Mouse (Mus musculus) forebrain, embryonic 11.5 days (tissue): ENCODE measurements at regions not wholly inside any gene's neighbourhood (a gene's known extent, or its start where the extent isn't known, plus 50 kb on each side); places are given as distances from the start of the nearest gene placed in this dataset.

Experiments used
- ATAC-seq: fragments of 200-750 bp; cut with Nextera tagmentation; replicated peaks from 2 replicates; pipeline ENCODE4 v1.8.0; 2017; ENCODE audit warnings: moderate TSS enrichment; ENCODE audit not compliant: low FRiP score
- DNase-seq: peaks from one replicate; pipeline ENCODE4 v3.0.0-alpha.2; 2017; ENCODE audit warnings: low spot score
- H3K27ac ChIP-seq: fragments of 300-500 bp; sonication (generic); 2 replicates; pipeline ENCODE4 v1.5.1; 2014; ENCODE audit warnings: low read depth, low read length
- H3K27me3 ChIP-seq: fragments of 300-500 bp; sonication (generic); 2 replicates; pipeline ENCODE4 v1.6.1; 2014; ENCODE audit warnings: mild to moderate bottlenecking, low read length, mixed read lengths; ENCODE audit not compliant: control insufficient read depth, insufficient read depth
- H3K36me3 ChIP-seq: fragments of 300-500 bp; sonication (generic); 2 replicates; pipeline ENCODE4 v1.6.1; 2014; ENCODE audit warnings: mild to moderate bottlenecking, low read length, moderate library complexity, mixed read lengths; ENCODE audit not compliant: control insufficient read depth, insufficient read depth
- H3K4me1 ChIP-seq: fragments of 300-500 bp; sonication (generic); replicated peaks from 2 replicates; pipeline ENCODE4 v1.6.1; 2014; ENCODE audit warnings: low read length, mixed read lengths; ENCODE audit not compliant: control insufficient read depth, insufficient read depth
- H3K4me2 ChIP-seq: fragments of 300-500 bp; sonication (generic); 2 replicates; pipeline ENCODE4 v1.6.1; 2014; ENCODE audit warnings: low read depth, mild to moderate bottlenecking, low read length, moderate library complexity, mixed read lengths; ENCODE audit not compliant: severe bottlenecking
- H3K4me3 ChIP-seq: fragments of 300-500 bp; sonication (generic); 2 replicates; pipeline ENCODE4 v1.5.1; 2014; ENCODE audit warnings: low read depth, low read length
- H3K9ac ChIP-seq: fragments of 300-500 bp; sonication (generic); 2 replicates; pipeline ENCODE4 v1.6.1; 2014; ENCODE audit warnings: low read length
- H3K9me3 ChIP-seq: fragments of 300-500 bp; sonication (generic); 2 replicates; pipeline ENCODE4 v1.6.1; 2016; ENCODE audit warnings: low read length, mixed read lengths; ENCODE audit not compliant: control insufficient read depth
- WGBS: fragments of 180-500 bp; shearing (Covaris S2); extraction: QIAGEN DNeasy Blood & Tissue Kit; methylation state at CpG from one replicate; pipeline ENCODE4 v1.1.7; 2014; 5-methylcytosine and 5-hydroxymethylcytosine counted together

DNA sequence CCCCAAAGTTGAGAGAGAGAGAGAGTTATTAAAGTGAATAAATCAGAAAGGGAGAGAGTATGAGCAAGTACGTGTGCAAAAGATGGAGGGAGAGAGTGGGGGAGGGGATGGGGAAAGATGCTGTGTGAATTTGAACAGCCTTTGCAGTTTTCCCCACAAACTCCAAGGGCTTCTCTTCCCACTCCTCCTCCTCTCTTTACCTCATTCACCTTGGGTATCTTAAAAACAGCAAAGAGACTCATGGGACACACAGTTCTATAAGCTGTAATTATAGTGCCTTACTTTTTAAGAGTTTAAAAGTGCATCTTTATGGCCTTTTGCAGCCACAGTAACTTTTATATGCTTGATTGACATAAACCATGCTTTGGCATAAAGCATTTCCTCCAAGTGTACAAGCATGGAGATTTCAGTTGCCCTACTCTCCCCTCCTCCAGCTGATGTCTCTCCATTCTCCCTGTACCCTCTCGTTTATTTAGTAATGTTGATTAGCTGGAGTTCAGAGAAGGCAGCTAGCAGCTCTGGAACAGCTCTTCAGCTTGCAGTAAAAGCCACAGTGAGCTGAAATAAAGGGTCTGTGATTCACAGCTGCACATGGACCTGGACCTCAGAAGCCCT lies 156.7 kb downstream of the Tbx18 start:
- DNase-seq (no peak), ATAC-seq (no peak)
- Histone ChIP-seq H3K4me3 (no peak overlapping the region), H3K27ac (no peak overlapping the region), H3K4me1 (no peaks in the 10 kb centered on the region), H3K4me2 (no peak overlapping the region), H3K36me3 (no peaks in the 10 kb centered on the region), H3K27me3 (no peaks in the 10 kb centered on the region), H3K9me3 (no peaks in the 10 kb centered on the region), H3K9ac (no peak overlapping the region)
- WGBS: 36% methylated on average over 2 of the region's 2 CpGs

DNA sequence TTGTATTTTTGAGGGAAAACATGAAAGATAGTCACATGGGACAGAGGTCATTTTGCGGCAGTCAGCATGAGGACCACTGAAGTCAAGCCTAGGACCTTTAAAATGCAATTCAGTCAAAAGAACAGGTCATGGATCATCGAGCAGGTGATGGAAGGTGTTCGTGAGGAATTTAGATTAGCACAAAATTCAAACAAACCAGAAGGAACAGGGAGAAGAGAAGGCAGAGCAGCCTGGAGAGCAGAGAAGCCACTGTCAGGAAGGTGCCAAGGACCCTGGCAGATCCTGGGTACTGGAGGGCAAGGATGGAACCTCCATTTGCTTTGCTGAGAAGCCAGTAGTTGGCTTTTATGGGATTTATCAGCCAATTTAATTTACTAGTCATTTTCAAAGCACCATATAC lies 167.8 kb downstream of the Tbx18 start:
- Histone ChIP-seq H3K36me3 (no peaks in the 10 kb centered on the region), H3K4me3 (no peak overlapping the region), H3K4me2 (no peak overlapping the region), H3K4me1 (no peaks in the 10 kb centered on the region), H3K27me3 (no peaks in the 10 kb centered on the region), H3K27ac (no peak overlapping the region), H3K9me3 (no peaks in the 10 kb centered on the region), H3K9ac (no peak overlapping the region)
- ATAC-seq: no peak
- DNase-seq: no peak
- WGBS: 85% methylated on average over 3 of the region's 3 CpGs

DNA sequence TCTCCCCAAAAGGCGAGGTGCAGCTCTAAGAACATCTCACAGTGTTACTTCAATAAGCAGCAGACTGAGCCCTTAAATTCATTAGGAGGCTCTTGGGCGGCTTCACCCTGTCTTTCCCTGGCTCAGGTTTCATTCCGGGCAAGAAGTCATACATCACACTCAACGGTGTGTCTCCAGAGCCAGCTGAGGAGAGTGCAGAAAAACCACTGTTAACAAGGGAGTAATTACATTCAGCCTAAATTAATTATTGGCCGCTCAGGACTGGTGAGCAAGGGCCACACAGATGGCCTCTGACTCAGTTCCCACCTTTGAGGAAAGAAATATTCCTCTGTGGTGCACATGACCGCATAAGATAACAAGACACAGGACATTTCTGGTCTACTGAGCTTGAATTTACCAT lies 168.3 kb downstream of the Tbx18 start:
- WGBS: 73% methylated on average over 6 of the region's 6 CpGs
- no peak for ATAC-seq
- no peak overlapping the region for H3K4me2 ChIP-seq

DNA sequence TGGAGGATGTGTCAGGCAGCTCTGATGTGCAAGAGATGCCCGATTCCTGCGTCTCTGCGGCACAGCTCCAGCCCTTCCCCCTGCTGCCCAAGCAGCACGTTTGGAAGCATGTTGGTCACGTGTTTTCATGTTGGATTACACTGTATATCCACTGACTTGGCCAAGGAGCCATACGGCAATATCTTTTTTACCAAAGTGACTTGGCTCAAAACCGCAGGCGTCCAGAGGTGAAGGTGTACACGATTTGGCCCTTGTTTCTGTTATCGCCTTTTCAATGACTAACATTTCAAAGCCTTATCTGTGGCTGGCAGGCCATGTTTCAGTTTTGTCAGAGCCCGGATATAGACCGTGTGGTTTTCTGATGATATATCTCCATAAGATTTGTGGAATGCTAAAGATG lies 173.2 kb downstream of the Tbx18 start:
- no peak for ATAC-seq

More for the DNA sequence above, 168.3 kb downstream of the Tbx18 start:
- no peaks in the 10 kb centered on the region for H3K36me3 ChIP-seq
- no peaks in the 10 kb centered on the region for H3K27me3 ChIP-seq
- no peak for DNase-seq
- H3K9me3 ChIP-seq: no peaks in the 10 kb centered on the region
- no peak overlapping the region for H3K27ac ChIP-seq
- H3K4me3 ChIP-seq: no peak overlapping the region
- H3K4me1 ChIP-seq: no peaks in the 10 kb centered on the region
- H3K9ac ChIP-seq: no peak overlapping the region

DNA sequence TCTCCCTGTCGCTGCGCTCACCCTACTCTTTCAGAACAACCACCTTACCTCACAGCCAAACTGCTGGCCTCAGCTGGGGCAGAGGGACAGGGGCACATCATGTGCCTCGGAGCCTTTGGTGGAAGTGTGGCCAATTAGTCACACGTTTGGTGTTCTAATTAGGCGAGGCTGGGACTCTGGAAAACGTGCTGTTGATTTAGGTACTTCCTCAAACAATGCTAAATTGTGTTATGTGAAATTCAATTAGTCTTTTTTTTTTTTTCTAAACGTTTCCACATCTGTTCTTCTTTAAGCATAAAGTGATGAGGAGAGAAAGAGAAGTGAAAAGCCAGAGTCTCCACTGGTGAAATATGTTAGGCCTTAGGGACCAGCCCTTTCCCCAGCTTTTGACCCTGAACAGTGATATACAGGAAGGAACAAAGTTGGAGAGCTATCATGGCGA lies 174.1 kb downstream of the Tbx18 start:
- H3K9me3 ChIP-seq: no peaks in the 10 kb centered on the region
- no peak overlapping the region for H3K9ac ChIP-seq
- H3K36me3 ChIP-seq: no peaks in the 10 kb centered on the region
- H3K27ac ChIP-seq: no peak overlapping the region
- ATAC-seq (peak; percentile 65), DNase-seq (peak; percentile 56)
- H3K4me1 ChIP-seq: no peaks in the 10 kb centered on the region; the same call in 1 of the 2 replicates
- H3K4me3 ChIP-seq: no peak overlapping the region
- H3K4me2 ChIP-seq: no peak overlapping the region
- no peaks in the 10 kb centered on the region for H3K27me3 ChIP-seq
- 17% methylated on average over 8 of the region's 8 CpGs for WGBS

More for the DNA sequence above, 173.2 kb downstream of the Tbx18 start:
- no peaks in the 10 kb centered on the region; the same call in 1 of the 2 replicates for H3K4me1 ChIP-seq
- H3K27me3 ChIP-seq: no peaks in the 10 kb centered on the region
- no peak overlapping the region for H3K4me2 ChIP-seq
- DNase-seq: no peak
- H3K36me3 ChIP-seq: no peaks in the 10 kb centered on the region
- H3K27ac ChIP-seq: no peak overlapping the region
- H3K9me3 ChIP-seq: no peaks in the 10 kb centered on the region
- WGBS: 83% methylated on average over 12 of the region's 12 CpGs
- H3K4me3 ChIP-seq: no peak overlapping the region
- H3K9ac ChIP-seq: no peak overlapping the region

DNA sequence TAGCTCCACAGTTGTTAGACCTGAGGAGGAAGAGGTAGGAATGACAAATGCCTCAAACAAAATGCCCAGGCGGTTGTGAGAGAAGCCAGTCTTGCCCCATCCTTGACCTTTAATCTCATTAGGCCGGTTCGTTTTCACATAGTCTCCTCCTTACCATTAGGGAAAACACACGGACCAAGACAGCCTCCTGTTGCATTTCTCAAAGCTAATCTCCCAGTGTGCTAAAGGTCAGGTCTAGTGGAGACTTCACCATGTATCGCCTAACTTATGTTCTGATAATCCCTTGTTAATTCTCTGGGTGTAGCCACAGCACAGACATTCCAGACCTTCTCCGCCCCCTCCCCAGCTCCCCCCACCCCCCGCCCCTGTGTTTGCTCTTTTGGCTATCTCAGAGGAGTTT lies 174.5 kb downstream of the Tbx18 start:
- H3K9me3 ChIP-seq: no peaks in the 10 kb centered on the region
- no peak overlapping the region for H3K4me2 ChIP-seq
- H3K27ac ChIP-seq: no peak overlapping the region
- H3K9ac ChIP-seq: no peak overlapping the region
- DNase-seq: no peak
- H3K27me3 ChIP-seq: no peaks in the 10 kb centered on the region
- ATAC-seq: peak; percentile 46
- no peak overlapping the region for H3K4me3 ChIP-seq
- 12% methylated on average over 7 of the region's 7 CpGs for WGBS
- no peaks in the 10 kb centered on the region for H3K36me3 ChIP-seq
- H3K4me1 ChIP-seq: no peaks in the 10 kb centered on the region; the same call in 1 of the 2 replicates

DNA sequence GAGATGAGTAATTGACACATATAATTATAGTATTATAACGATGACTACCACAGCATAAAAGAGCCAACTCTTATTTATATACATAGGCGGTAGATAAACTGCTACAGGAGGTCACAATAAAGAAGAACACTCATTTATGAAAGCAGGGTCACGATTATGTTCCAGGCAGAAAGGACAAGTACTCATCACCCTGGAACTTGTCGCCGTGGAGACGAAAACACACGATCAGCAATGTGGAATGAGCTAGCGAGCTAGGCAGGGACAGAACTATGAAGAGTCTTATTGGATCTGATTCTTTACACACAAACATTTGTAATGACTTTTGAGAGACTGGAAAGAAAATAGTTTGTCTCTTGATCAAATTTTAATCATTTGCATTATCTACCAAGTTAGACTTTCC lies 197.9 kb downstream of the Tbx18 start:
- H3K4me2 ChIP-seq: no peak overlapping the region
- DNase-seq (no peak), ATAC-seq (no peak)
- H3K4me1 ChIP-seq: no peaks in the 10 kb centered on the region
- no peak overlapping the region for H3K27ac ChIP-seq
- H3K9me3 ChIP-seq: no peaks in the 10 kb centered on the region
- no peak overlapping the region for H3K4me3 ChIP-seq
- H3K9ac ChIP-seq: no peak overlapping the region
- WGBS: 64% methylated on average over 8 of the region's 8 CpGs
- H3K36me3 ChIP-seq: no peaks in the 10 kb centered on the region
- H3K27me3 ChIP-seq: no peaks in the 10 kb centered on the region

DNA sequence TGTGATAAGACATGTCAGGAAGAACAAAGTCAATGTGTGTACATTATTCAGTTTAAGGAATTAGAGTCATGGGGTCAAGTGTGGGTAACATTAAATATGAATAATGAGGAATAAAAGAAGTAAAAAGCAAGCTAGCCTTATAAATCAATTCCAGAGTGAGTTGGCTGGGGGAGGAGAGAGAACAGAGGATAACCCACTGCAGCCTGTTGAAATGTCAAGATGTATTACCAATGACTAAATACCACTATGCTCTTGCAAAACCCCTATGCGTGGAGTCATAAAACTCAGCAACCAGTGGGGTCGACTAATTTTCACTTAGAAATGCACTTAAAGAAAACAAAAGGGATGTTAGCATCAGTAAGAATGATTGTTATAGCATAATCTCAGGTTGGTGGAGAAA lies 201.2 kb downstream of the Tbx18 start:
- no peak overlapping the region for H3K4me3 ChIP-seq
- no peaks in the 10 kb centered on the region for H3K4me1 ChIP-seq
- no peak overlapping the region for H3K9ac ChIP-seq
- H3K27me3 ChIP-seq: no peaks in the 10 kb centered on the region
- no peaks in the 10 kb centered on the region for H3K9me3 ChIP-seq
- H3K4me2 ChIP-seq: no peak overlapping the region
- WGBS: 89% methylated on average over 2 of the region's 2 CpGs
- no peaks in the 10 kb centered on the region for H3K36me3 ChIP-seq
- ATAC-seq: no peak
- DNase-seq: no peak
- H3K27ac ChIP-seq: no peak overlapping the region

DNA sequence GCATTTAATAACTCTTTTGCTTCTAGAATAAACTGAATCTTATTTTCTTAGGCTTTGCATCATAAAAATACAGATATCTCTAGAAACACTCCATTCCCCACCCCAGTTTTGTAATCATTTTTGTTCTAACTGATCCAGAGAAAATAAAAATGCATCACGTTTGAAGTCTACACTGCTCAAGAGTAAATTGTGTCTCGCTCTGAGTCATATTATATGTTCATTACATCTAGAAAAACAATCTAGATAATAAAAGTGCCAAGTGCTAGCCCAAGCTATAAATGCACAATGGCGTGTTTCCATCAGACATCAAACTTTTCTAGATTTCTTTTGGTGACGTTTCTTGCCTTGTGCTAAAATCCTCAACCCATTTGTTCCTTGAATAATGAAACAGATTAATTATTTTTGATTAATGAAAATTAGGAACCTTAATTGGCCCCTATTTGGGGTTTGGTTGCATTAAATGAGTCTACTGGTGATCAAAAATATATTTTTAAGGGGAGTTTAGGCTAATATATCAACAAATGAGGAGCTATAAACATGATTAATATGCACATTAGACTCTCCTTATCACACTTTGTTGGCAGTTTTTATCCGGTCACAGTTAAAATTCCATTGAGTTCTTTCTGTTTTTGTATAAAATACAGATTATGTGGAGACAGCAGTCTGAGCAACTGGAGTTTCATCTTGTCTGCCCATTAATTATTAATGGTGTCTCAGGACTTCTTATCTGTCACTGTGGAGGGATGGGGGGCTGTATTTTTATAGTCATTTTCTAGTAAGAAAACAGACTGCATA lies 206.0 kb downstream of the Tbx18 start:
- H3K4me3 ChIP-seq: no peak overlapping the region
- no peak overlapping the region for H3K9ac ChIP-seq
- H3K27me3 ChIP-seq: no peaks in the 10 kb centered on the region
- no peaks in the 10 kb centered on the region for H3K4me1 ChIP-seq
- H3K36me3 ChIP-seq: no peaks in the 10 kb centered on the region
- 87% methylated on average over 5 of the region's 5 CpGs for WGBS
- ATAC-seq: no peak
- H3K27ac ChIP-seq: no peak overlapping the region
- no peak overlapping the region for H3K4me2 ChIP-seq
- no peaks in the 10 kb centered on the region for H3K9me3 ChIP-seq
- no peak for DNase-seq
